Mouse (Mus musculus): ENCODE measurements around the gene Wfikkn1.

DNA sequence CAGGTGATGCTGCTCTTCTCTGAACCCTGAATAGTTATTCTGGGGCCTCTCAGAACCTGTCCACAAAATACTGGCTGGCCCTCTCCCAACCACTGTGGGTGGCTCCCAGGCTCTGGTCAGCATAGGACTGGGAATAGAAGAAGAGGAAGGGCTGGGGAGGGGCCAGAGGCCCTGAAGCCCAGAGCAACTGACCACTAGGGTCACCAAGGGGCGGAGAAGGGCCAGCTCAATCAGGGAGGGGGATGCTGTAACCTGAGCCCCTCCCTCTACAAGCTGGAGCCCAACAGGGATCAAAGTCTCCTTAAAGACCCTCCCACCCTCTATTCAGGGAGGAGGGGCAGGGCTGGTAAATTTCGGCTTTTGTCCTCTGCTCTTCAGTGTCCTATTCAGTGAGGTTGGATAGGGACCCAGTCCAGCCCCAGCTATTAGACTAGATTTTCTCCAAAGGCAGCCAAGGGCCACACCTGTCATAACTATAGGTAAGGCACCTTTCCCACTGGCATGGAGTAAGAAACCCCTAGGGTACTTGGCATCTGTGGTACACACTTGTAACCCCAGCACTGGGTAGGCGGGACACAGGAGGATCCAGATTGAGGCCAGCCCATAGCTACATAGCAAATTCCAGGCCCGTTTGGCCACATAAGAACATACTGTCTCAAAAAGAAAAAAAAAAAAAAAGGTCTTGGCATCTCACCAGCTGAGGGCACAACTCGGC, at the start of gene Wfikkn1:
- TF ChIP-seq EP300 (IDR thresholded peaks at IDR 0.05; ENCODE audit: low read depth) = no peak
- no peak for TF ChIP-seq CTCF (IDR thresholded peaks at IDR 0.05; ENCODE audit: low read depth)
